Mouse (Mus musculus) lung, embryonic 14.5 days (tissue): ENCODE measurements around the gene Igfbp1. TPM values are rescaled to one million over a fixed set of nuclear protein-coding genes. Genes with fewer than 3 reads are reported as not detected.

Experiments used
- ATAC-seq: fragments of 200-750 bp; cut with Nextera tagmentation; 2 replicates; pipeline ENCODE4 v1.8.0; 2017; ENCODE audit warnings: mild to moderate bottlenecking, moderate TSS enrichment, moderate library complexity; ENCODE audit not compliant: insufficient read depth
- DNase-seq: peaks from one replicate; pipeline ENCODE4 v3.0.0-alpha.2; 2015
- H3K27ac ChIP-seq: fragments of 300-500 bp; sonication (generic); 2 replicates; pipeline ENCODE4 v1.5.1; 2014; ENCODE audit warnings: low read depth, mild to moderate bottlenecking, moderate library complexity
- H3K27me3 ChIP-seq: fragments of 300-500 bp; sonication (generic); 2 replicates; pipeline ENCODE4 v1.6.1; 2014; ENCODE audit warnings: low read length, control low read depth; ENCODE audit not compliant: insufficient read depth
- H3K36me3 ChIP-seq: fragments of 300-500 bp; sonication (generic); 2 replicates; pipeline ENCODE4 v1.6.1; 2014; ENCODE audit warnings: control low read depth; ENCODE audit not compliant: insufficient read depth
- H3K4me1 ChIP-seq: fragments of 300-500 bp; sonication (generic); 2 replicates; pipeline ENCODE4 v1.6.1; 2014; ENCODE audit warnings: antibody characterized with exemption, control low read depth; ENCODE audit not compliant: insufficient read depth
- H3K4me2 ChIP-seq: fragments of 300-500 bp; sonication (generic); 2 replicates; pipeline ENCODE4 v1.6.1; 2014; ENCODE audit warnings: mild to moderate bottlenecking
- H3K4me3 ChIP-seq: fragments of 300-500 bp; sonication (generic); 2 replicates; pipeline ENCODE4 v1.5.1; 2014; ENCODE audit warnings: low read depth, low read length
- H3K9ac ChIP-seq: fragments of 300-500 bp; sonication (generic); 2 replicates; pipeline ENCODE4 v1.6.1; 2014
- H3K9me3 ChIP-seq: fragments of 300-500 bp; sonication (generic); 2 replicates; pipeline ENCODE4 v1.6.1; 2016; ENCODE audit warnings: low read depth, low read length, control low read depth
- CTCF ChIP-seq: IDR thresholded peaks from 2 replicates; pipeline ENCODE4 v1.5.1; 2016; ENCODE audit warnings: antibody characterized with exemption, low read depth
- WGBS: fragments of 180-500 bp; shearing (Covaris S2); extraction: QIAGEN DNeasy Blood & Tissue Kit; methylation state at CpG from one replicate; pipeline ENCODE4 v1.1.7; 2014; 5-methylcytosine and 5-hydroxymethylcytosine counted together
- polyA plus RNA-seq: library from polyadenylated mRNA; unstranded; fragments of >200 nt; fragmentation: Nextera tagmentation; extraction: Ambion mirVana; gene quantifications from 2 replicates; pipeline ENCODE4 v1.2.1, GENCODE M21; 2014

Igfbp1 gene
- polyA plus RNA-seq, 1 experiment from 2014 or later, result 0.12 TPM

GRCm38 (mm10) chr11:7231958-7232357, 34.4 kb downstream of the Igfbp1 start:
- WGBS, result 82% methylated on average over 4 of the region's 4 CpGs

GRCm38 (mm10) chr11:7233333-7233732, 35.8 kb downstream of the Igfbp1 start:
- Histone ChIP-seq H3K9ac (no peak overlapping the region), H3K4me3 (no peak overlapping the region), H3K36me3 (no peaks in the 10 kb centered on the region), H3K27me3 (no peaks in the 10 kb centered on the region), H3K9me3 (no peaks in the 10 kb centered on the region), H3K27ac (no peak overlapping the region), H3K4me1 (no peaks in the 10 kb centered on the region), H3K4me2 (no peak overlapping the region)
- no peak for TF ChIP-seq CTCF
- WGBS, result 59% methylated on average over 2 of the region's 2 CpGs
- no peak for ATAC-seq
- DNase-seq, result no peak

More at GRCm38 (mm10) chr11:7231958-7232357, 34.4 kb downstream of the Igfbp1 start:
- DNase-seq (no peak), ATAC-seq (no peak)
- Histone ChIP-seq H3K27ac (no peak overlapping the region), H3K4me1 (no peaks in the 10 kb centered on the region), H3K9me3 (no peaks in the 10 kb centered on the region), H3K27me3 (no peaks in the 10 kb centered on the region), H3K4me2 (no peak overlapping the region), H3K9ac (no peak overlapping the region), H3K4me3 (no peak overlapping the region), H3K36me3 (no peaks in the 10 kb centered on the region)
- TF ChIP-seq CTCF, result no peak

DNA sequence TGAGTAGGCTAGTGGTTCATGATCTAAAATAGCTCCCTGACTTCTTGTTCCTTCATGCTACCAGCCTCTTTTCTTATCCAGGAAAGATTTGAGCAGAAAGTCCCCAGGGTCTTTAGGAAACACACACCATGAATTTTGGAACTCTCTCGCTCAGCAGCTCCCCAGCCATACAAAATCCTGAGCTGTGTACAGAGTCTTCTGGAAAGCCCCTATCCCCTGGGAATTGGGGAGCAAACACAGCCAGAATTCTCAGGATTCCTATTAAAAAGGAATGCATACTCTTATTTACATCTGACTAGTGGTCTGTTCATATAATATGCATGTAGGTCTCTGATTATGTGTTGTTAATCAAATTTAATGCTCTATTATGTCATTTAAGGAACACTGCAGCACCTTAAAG, 36.9 kb downstream of the Igfbp1 start:
- Histone ChIP-seq H3K27ac (no peak overlapping the region), H3K9ac (no peak overlapping the region), H3K36me3 (no peaks in the 10 kb centered on the region), H3K4me2 (no peak overlapping the region), H3K4me1 (no peaks in the 10 kb centered on the region), H3K4me3 (no peak overlapping the region), H3K27me3 (no peaks in the 10 kb centered on the region), H3K9me3 (no peaks in the 10 kb centered on the region)
- no peak for TF ChIP-seq CTCF
- DNase-seq (no peak), ATAC-seq (no peak)
- 81% methylated on average over 1 of the region's 1 CpGs for WGBS

GRCm38 (mm10) chr11:7234981-7235609, 37.5 kb downstream of the Igfbp1 start:
- H3K36me3 ChIP-seq, result no peaks in the 10 kb centered on the region
- WGBS, result 60% methylated on average over 3 of the region's 3 CpGs
- TF ChIP-seq CTCF, result no peak
- H3K4me2 ChIP-seq, result no peak overlapping the region
- DNase-seq, result no peak
- no peak overlapping the region for H3K27ac ChIP-seq
- no peaks in the 10 kb centered on the region for H3K27me3 ChIP-seq
- H3K9ac ChIP-seq, result no peak overlapping the region
- H3K4me3 ChIP-seq, result no peak overlapping the region
- H3K9me3 ChIP-seq, result no peaks in the 10 kb centered on the region
- ATAC-seq, result no peak
- no peaks in the 10 kb centered on the region for H3K4me1 ChIP-seq

DNA sequence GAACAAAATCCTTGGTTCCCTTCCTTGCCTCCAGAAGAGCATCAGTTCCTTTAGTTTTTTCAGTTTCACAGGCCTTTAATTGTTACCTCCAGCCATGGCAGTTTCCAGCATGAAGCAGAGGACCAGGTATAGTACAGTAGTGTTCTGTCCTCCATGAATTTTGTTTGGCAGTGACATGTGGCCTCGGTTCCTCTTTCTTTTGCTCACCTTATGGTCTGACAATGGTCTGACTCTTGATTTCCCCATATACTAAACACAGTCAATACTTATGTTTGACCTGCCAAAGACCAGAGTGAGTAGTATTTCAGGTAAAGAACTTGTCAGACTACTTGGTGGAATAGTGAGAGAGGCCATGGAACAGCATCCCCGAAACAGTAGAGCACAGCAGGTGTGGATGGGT, 39.2 kb downstream of the Igfbp1 start:
- no peak overlapping the region for H3K4me2 ChIP-seq
- no peak overlapping the region for H3K4me3 ChIP-seq
- no peak for TF ChIP-seq CTCF
- H3K4me1 ChIP-seq, result no peaks in the 10 kb centered on the region
- no peak for DNase-seq
- no peaks in the 10 kb centered on the region for H3K9me3 ChIP-seq
- no peaks in the 10 kb centered on the region for H3K27me3 ChIP-seq
- 88% methylated on average over 2 of the region's 2 CpGs for WGBS
- H3K36me3 ChIP-seq, result no peaks in the 10 kb centered on the region
- no peak overlapping the region for H3K27ac ChIP-seq
- H3K9ac ChIP-seq, result no peak overlapping the region
- no peak for ATAC-seq

GRCm38 (mm10) chr11:7237712-7238111, 40.1 kb downstream of the Igfbp1 start:
- no peak overlapping the region for H3K4me3 ChIP-seq
- H3K9ac ChIP-seq, result no peak overlapping the region
- DNase-seq, result peak; percentile 37
- WGBS, result 44% methylated on average over 6 of the region's 6 CpGs
- no peak overlapping the region for H3K27ac ChIP-seq
- no peaks in the 10 kb centered on the region for H3K27me3 ChIP-seq
- no peak for TF ChIP-seq CTCF
- H3K4me2 ChIP-seq, result no peak overlapping the region
- no peaks in the 10 kb centered on the region for H3K36me3 ChIP-seq
- H3K9me3 ChIP-seq, result no peaks in the 10 kb centered on the region
- H3K4me1 ChIP-seq, result no peaks in the 10 kb centered on the region
- peak; percentile 60; the same call in 1 of the 2 replicates for ATAC-seq

GRCm38 (mm10) chr11:7238546-7238945, 41.0 kb downstream of the Igfbp1 start:
- no peak for DNase-seq
- no peak for TF ChIP-seq CTCF
- Histone ChIP-seq H3K27ac (no peak overlapping the region), H3K4me2 (no peak overlapping the region), H3K4me3 (no peak overlapping the region), H3K4me1 (no peaks in the 10 kb centered on the region), H3K9me3 (no peaks in the 10 kb centered on the region), H3K9ac (no peak overlapping the region), H3K36me3 (no peaks in the 10 kb centered on the region), H3K27me3 (no peaks in the 10 kb centered on the region)
- no peak for ATAC-seq
- 94% methylated on average over 6 of the region's 6 CpGs for WGBS
